ENCODE assay signal across 29 mouse cellular contexts in genomic region chr13:113174162-113174561, GRCm38 (mm10). TPM values are rescaled to one million over a fixed set of nuclear protein-coding genes. Genes with fewer than 3 reads are reported as not detected.
DNase-seq lines count a peak whose midpoint lies in the region.
"Had no signal": no experiment of that assay in that cellular context is flagged by ENCODE, and none has a peak within 500 bp of the region (broad histone marks: within the 10 kb centered on the region; RNA-seq: fewer than 3 reads in every experiment).

No protein-coding gene starts in this region.

- H3K9me3 ChIP-seq in heart, embryonic 10.5 days: no peaks in the 10 kb centered on the region
- H3K9me3 ChIP-seq: embryonic facial prominence, embryonic 13.5 days; embryonic facial prominence, embryonic 15.5 days; forebrain, embryonic 10.5 days; forebrain, embryonic 12.5 days had no signal

- whole genome bisulfite sequencing in heart, embryonic 10.5 days: 88% methylated on average over 6 of the region's 6 CpGs

- no peak overlapping the region for H3K4me3 ChIP-seq in heart, embryonic 10.5 days
- H3K4me3 ChIP-seq: embryonic facial prominence, embryonic 13.5 days; embryonic facial prominence, embryonic 15.5 days; erythroblast, embryonic 14.5 days; forebrain, embryonic 10.5 days; forebrain, embryonic 12.5 days had no signal

- H3K27me3 ChIP-seq in heart, embryonic 10.5 days (ENCODE audit: insufficient read depth, poor library complexity, severe bottlenecking): no peaks in the 10 kb centered on the region
- H3K27me3 ChIP-seq: embryonic facial prominence, embryonic 13.5 days; embryonic facial prominence, embryonic 15.5 days; forebrain, embryonic 12.5 days had no signal

- no peaks in the 10 kb centered on the region for H3K4me1 ChIP-seq in heart, embryonic 10.5 days
- H3K4me1 ChIP-seq: embryonic facial prominence, embryonic 13.5 days; forebrain, embryonic 10.5 days; forebrain, embryonic 12.5 days had no signal

- intact Hi-C loops in left cerebral cortex, postnatal 14 days (cut with DNase I): no loop called here

- DNase-seq in heart, adult 11 months: peak; percentile 33
- no peak for DNase-seq in heart, embryonic 10.5 days (ENCODE audit: low spot score)
- peak; percentile 6 to 38 for DNase-seq in left cerebral cortex, postnatal 14 days (ENCODE audit: low spot score in 2 of 2)
- DNase-seq in left cerebral cortex, adult 18-20 months (ENCODE audit: low spot score in 2 of 2): no peak
- peak; percentile 11 to 13 for DNase-seq in right cerebral cortex, adult 2 months (ENCODE audit: low spot score in 2 of 2)
- no peak for DNase-seq in right cerebral cortex, postnatal 14 days
- DNase-seq in telencephalon, adult 2 months (ENCODE audit: low read depth, low spot score): peak; percentile 59
- DNase-seq in kidney, adult 9 months: no peak
- DNase-seq: adrenal gland, adult 8-10 months; adrenal gland, postnatal 14 days; adrenal gland, postnatal 36 days; cerebellum, adult 11 months; cerebellum, adult 18-20 months; cerebellum, adult 8-10 months; cerebellum, adult 9-11 months; cerebellum, postnatal 14 days; cerebellum, postnatal 36 days; embryo, embryonic 11 days had no signal

- no peaks in the 10 kb centered on the region for H3K36me3 ChIP-seq in heart, embryonic 10.5 days
- H3K36me3 ChIP-seq: embryonic facial prominence, embryonic 13.5 days; embryonic facial prominence, embryonic 15.5 days; forebrain, embryonic 10.5 days; forebrain, embryonic 12.5 days had no signal

- H3K27ac ChIP-seq in heart, embryonic 10.5 days: no peak overlapping the region
- H3K27ac ChIP-seq: embryonic facial prominence, embryonic 13.5 days; embryonic facial prominence, embryonic 15.5 days; forebrain, embryonic 10.5 days; forebrain, embryonic 12.5 days had no signal

RNA-seq across cellular contexts. Expression of gene Esm1, which starts 35.3 kb away (rescaled TPM):
- polyA plus RNA-seq in heart, embryonic 10.5 days (2016; fragmentation: Nextera tagmentation; extraction: Ambion mirVana): 0.52 and 0.87 TPM in 2 replicates
- under 1 TPM; 0.61 to 0.66 TPM for total RNA-seq in left cerebral cortex, postnatal 14 days (2021)
- under 1 TPM in 1 of 2 experiments, not detected in 1; 0.21 TPM for total RNA-seq in left cerebral cortex, adult 18-20 months (2021)
- total RNA-seq: ES-E14, MEL had no signal

RNA-seq across cellular contexts. Expression of gene Gzmk, which starts 51.5 kb away (rescaled TPM):
- not detected in 2 replicates for polyA plus RNA-seq in heart, embryonic 10.5 days (2016; fragmentation: Nextera tagmentation; extraction: Ambion mirVana)
- not detected for total RNA-seq in left cerebral cortex, postnatal 14 days (2021)
- under 1 TPM in 1 of 2 experiments, not detected in 1; 0.37 TPM for total RNA-seq in left cerebral cortex, adult 18-20 months (2021)
- total RNA-seq: adrenal gland, postnatal 14 days; adrenal gland, postnatal 36 days; common myeloid progenitor, adult 5-6 weeks; ES-E14; MEL had no signal
- polyA plus RNA-seq: brain, embryonic 14.5 days; embryonic facial prominence, embryonic 11.5 days; embryonic facial prominence, embryonic 13.5 days; embryonic facial prominence, embryonic 15.5 days; erythroblast, embryonic 14.5 days; forebrain, embryonic 10.5 days; forebrain, embryonic 12.5 days; forebrain, embryonic 14.5 days had no signal

Comparison
In these comparisons a context has a peak if more than half of its experiments do, and no peak if none do; other contexts are left out.
1. DNase-seq: peak in heart, adult 11 months (single experiment), left cerebral cortex, postnatal 14 days (2 of 2), right cerebral cortex, adult 2 months (2 of 2) and telencephalon, adult 2 months (single experiment); none in heart, embryonic 10.5 days (single experiment), left cerebral cortex, adult 18-20 months (0 of 2), right cerebral cortex, postnatal 14 days (single experiment) and kidney, adult 9 months (single experiment).